Mouse (Mus musculus) spleen, postnatal 36 days (tissue): ENCODE measurements around the gene Fbln2.
A peak's percentile ranks its signal among the peaks of the same experiment; 100 is the strongest.
"Not testable (repeated sequence)": the region's sequence is repeated elsewhere in the genome, so short reads cannot be mapped to it uniquely, and the experiment has no call there.

Source experiments
- DNase-seq, 2 experiments: peaks; one replicate each; pipeline ENCODE4 v3.0.0; 2022; ENCODE audit warnings: low spot score in 2 of 2, mixed read lengths in 1 of 2

Gene Fbln2

GRCm38 (mm10) chr6:91212155-91212554, at the start of gene Fbln2:
Fbln2 (plus strand) TSS chr6:91212455.
- DNase-seq: not testable (repeated sequence)

GRCm38 (mm10) chr6:91163195-91163911, 48.9 kb upstream of the Fbln2 start:
- peak; percentile 55 to 76 for DNase-seq

GRCm38 (mm10) chr6:91164584-91164983, 47.7 kb upstream of the Fbln2 start:
- no peak for DNase-seq

- peak; percentile 47 to 49 for DNase-seq
These were observed 47.0 kb upstream of the Fbln2 start for GRCm38 (mm10) chr6:91165210-91165609.

GRCm38 (mm10) chr6:91167828-91168227, 44.4 kb upstream of the Fbln2 start:
- DNase-seq: no peak

GRCm38 (mm10) chr6:91169129-91169528, 43.1 kb upstream of the Fbln2 start:
- DNase-seq: no peak

GRCm38 (mm10) chr6:91171396-91171895, 40.8 kb upstream of the Fbln2 start:
- DNase-seq: no peak

- no peak for DNase-seq
These were observed 39.9 kb upstream of the Fbln2 start for GRCm38 (mm10) chr6:91172381-91172780.

- no peak for DNase-seq
These were observed 38.9 kb upstream of the Fbln2 start for GRCm38 (mm10) chr6:91173221-91173880.

- DNase-seq: no peak
These were observed 38.0 kb upstream of the Fbln2 start for GRCm38 (mm10) chr6:91174211-91174610.

GRCm38 (mm10) chr6:91180767-91181171, 31.5 kb upstream of the Fbln2 start:
- DNase-seq: no peak

- peak in 1 of 2 experiments; percentile 20 for DNase-seq
These were observed 30.9 kb upstream of the Fbln2 start for GRCm38 (mm10) chr6:91181320-91181719.

GRCm38 (mm10) chr6:91182075-91182490, 30.2 kb upstream of the Fbln2 start:
- DNase-seq: no peak

GRCm38 (mm10) chr6:91183041-91183440, 29.2 kb upstream of the Fbln2 start:
- DNase-seq: no peak

- DNase-seq: no peak
These were observed 28.3 kb upstream of the Fbln2 start for GRCm38 (mm10) chr6:91183980-91184379.

- DNase-seq: no peak
These were observed 27.5 kb upstream of the Fbln2 start for GRCm38 (mm10) chr6:91184776-91185175.

GRCm38 (mm10) chr6:91185502-91185901, 26.8 kb upstream of the Fbln2 start:
- DNase-seq: no peak

- peak in 1 of 2 experiments; percentile 11 for DNase-seq
These were observed 25.9 kb upstream of the Fbln2 start for GRCm38 (mm10) chr6:91186161-91186931.

- no peak for DNase-seq
These were observed 25.3 kb upstream of the Fbln2 start for GRCm38 (mm10) chr6:91186934-91187333.

GRCm38 (mm10) chr6:91187871-91188270, 24.4 kb upstream of the Fbln2 start:
- no peak for DNase-seq

GRCm38 (mm10) chr6:91189971-91190370, 22.3 kb upstream of the Fbln2 start:
- no peak for DNase-seq

- no peak for DNase-seq
These were observed 20.8 kb upstream of the Fbln2 start for GRCm38 (mm10) chr6:91191465-91191864.
